Mouse (Mus musculus): Measurements from ENCODE around the gene Usp5.

DNA sequence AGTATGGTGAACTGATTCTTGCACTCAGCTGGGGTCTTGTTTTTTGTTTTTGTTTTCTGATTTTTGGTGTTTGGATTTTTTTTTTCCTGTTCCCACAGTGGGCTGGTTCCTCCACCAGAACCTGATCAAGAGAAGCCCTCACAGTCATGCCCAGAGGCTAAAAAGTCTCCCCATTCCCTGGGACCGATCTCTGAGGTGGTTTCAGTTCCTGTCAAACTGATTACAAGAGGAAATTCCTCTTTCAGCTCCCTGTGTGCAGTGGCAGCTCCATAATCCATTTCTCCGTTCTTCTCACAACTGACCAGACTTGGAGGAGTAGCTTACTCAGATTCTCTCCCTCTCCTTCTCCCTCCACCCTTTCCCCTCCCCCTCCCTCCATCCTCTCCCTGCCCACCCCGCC, 45.1 kb upstream of the Usp5 start:
- TF ChIP-seq POLR2A (IDR thresholded peaks at IDR 0.05; ENCODE audit: low read depth, low read length) (no peak), CTCF (conservative IDR thresholded peaks at IDR 0.05; ENCODE audit: insufficient read depth, insufficient read length, low read depth, low read length) (no peak)

All from kidney, adult 2 months (tissue).